Mouse (Mus musculus): ENCODE data around the gene Atxn2. TPM values are rescaled to one million over a fixed set of nuclear protein-coding genes. Genes with fewer than 3 reads are reported as not detected.

Gene Atxn2
- total RNA-seq, 2 experiments from 2014 or later: 84.9 to 95.4 TPM

GRCm38 (mm10) chr5:121810331-121811151 lies 99.4 kb downstream of the Atxn2 start:
- intact Hi-C loops (cut with DNase I): no loop called here
- no peak for DNase-seq

DNA sequence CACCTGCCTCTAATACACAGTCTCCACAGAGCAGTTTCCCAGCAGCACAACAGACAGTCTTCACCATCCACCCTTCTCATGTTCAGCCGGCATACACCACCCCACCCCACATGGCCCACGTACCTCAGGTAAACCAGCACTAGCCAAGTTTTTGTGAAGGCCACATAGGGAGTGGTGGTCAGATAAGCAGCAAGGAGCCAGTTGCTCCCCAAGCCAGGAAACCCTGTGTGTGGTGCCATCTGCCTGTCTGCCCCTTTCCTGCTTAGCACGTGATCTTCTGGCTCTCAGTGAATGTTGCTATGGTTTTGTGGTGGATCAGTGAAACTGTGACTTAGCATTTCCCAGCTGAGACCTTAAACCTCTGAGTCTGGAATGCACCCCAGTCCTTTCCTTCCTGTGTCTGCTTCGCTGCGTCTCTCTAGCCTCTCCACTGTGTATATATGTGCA lies 100.4 kb downstream of the Atxn2 start:
- no peak for DNase-seq
- intact Hi-C loops (cut with DNase I): no loop called here

- intact Hi-C loops (cut with DNase I): no loop called here
- DNase-seq: no peak
Observed at GRCm38 (mm10) chr5:121812526-121813243, 101.5 kb downstream of the Atxn2 start.

DNA sequence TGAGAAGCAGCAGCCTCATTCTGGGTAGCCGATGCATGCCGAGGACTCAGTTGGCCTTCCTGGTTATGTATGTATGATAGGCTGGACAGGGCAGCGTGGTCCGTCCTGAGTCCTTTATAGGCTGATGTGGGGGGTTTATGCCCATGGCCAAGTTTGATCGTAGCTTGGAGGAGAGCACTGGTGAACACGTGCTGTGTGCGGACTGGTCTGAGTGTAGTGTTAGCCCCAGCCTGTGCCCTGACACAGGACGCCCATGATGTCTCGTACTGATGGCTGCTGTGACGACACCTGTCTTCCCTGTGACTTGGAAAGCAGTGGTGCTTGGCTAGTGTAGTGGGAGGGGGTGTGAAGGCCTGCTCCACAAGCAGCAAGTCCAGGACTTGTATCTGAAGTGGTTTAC lies 102.6 kb downstream of the Atxn2 start:
- no peak for DNase-seq
- intact Hi-C loops (cut with DNase I): loop anchor here (2.0 kb wide), 1 partner anchor 29 kb away; no protein-coding TSS in a partner anchor

- intact Hi-C loops (cut with DNase I): loop anchor here (2.0 kb wide), 1 partner anchor 28 kb away; no protein-coding TSS in a partner anchor
Observed at GRCm38 (mm10) chr5:121815067-121815466, 103.9 kb downstream of the Atxn2 start.

GRCm38 (mm10) chr5:121815867-121816380 lies 104.8 kb downstream of the Atxn2 start:
- intact Hi-C loops (cut with DNase I): loop anchor here (2.0 kb wide), 1 partner anchor 27 kb away; no protein-coding TSS in a partner anchor
- DNase-seq: no peak

More at GRCm38 (mm10) chr5:121815067-121815466, 103.9 kb downstream of the Atxn2 start:
- DNase-seq: peak in 1 of 2 experiments; percentile 69

DNA sequence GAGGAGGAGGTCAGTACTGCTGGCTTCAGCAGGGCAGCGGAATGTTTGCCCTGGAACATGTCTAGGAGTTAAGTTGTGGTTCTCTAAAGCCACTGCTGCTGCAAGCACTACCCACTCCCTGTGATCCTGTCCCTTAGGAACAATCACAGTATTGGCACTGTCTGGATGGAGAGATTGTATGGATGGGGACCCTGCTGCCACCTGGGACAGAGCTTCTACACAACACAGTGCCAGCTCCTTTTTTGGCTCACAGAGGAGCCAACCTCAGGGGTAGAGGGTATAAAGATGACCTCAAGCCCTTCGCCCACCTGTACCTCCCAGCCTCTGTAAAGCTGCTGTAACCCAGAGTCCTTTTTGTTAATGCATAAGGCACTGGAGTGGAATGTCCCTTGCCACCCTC lies 105.5 kb downstream of the Atxn2 start:
- intact Hi-C loops (cut with DNase I): no loop called here
- DNase-seq: no peak

- intact Hi-C loops (cut with DNase I): no loop called here
- no peak for DNase-seq
Observed at GRCm38 (mm10) chr5:121817551-121817950, 106.4 kb downstream of the Atxn2 start.

DNA sequence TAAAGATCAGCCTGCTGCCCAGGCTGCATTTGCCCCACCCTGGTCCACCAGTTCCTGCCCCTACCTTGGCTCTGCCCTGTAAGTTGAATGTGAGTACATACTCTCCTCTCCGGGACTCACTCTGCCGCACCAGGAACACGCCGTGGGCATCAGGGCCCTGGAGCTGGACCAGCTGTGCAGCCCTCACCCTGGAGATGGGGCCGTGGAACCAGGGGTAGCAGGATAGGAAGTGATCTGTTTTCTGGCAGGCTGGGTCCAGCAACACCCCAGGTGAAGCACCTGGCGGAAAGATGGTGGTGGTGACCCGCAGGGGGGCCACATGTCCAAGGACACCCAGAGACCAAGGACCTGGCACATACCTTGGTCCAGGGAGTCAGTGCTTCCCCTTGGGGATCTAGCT lies 107.3 kb downstream of the Atxn2 start:
- DNase-seq: no peak
- intact Hi-C loops (cut with DNase I): no loop called here

DNA sequence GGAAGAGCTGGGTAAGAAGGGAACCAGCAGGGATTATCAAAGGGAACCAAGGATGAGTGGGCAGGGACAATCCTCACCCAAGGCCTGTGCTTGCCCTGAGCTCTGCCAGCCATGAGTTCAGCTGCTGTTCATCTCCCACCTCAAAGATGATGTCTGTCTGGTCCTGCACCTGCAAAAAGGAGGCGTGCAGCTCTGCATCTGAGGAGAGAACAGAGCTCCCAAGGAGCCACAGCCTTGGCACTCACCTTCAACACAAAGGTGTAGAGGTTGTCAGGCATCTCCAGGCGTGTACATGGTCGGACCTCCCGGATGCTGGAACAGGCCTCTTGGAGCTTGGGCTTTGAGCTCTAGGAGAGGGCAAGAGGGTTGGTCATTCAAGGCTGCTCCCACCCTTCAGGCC lies 107.7 kb downstream of the Atxn2 start:
- intact Hi-C loops (cut with DNase I): no loop called here
- DNase-seq: no peak

DNA sequence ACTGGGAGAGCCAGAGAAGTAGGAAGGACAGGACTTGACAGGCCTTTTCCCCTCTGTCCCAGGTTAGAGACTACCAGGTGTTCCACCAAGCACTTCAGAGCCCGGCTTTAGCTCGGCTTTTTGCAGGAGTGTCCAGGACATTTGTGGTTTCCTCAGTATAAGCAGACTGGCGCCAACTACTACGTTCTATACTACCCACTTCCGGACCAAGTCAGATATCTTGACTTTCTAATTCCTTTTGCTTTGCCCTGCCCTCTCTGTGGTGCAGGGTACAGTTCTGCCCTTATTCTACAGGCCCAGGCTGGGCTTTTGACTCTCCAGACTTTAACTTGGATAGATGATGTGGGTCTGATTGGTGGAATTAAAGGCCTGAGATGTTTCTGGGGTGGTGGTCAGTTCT lies 108.4 kb downstream of the Atxn2 start:
- intact Hi-C loops (cut with DNase I): no loop called here
- DNase-seq: no peak

- DNase-seq: no peak
- intact Hi-C loops (cut with DNase I): no loop called here
Observed at GRCm38 (mm10) chr5:121820161-121820560, 109.0 kb downstream of the Atxn2 start.

- intact Hi-C loops (cut with DNase I): no loop called here
- no peak for DNase-seq
Observed at GRCm38 (mm10) chr5:121820657-121821056, 109.5 kb downstream of the Atxn2 start.

- intact Hi-C loops (cut with DNase I): no loop called here
- DNase-seq: no peak
Observed at GRCm38 (mm10) chr5:121821116-121821515, 110.0 kb downstream of the Atxn2 start.

GRCm38 (mm10) chr5:121821552-121821951 lies 110.4 kb downstream of the Atxn2 start:
- DNase-seq: no peak
- intact Hi-C loops (cut with DNase I): no loop called here

DNA sequence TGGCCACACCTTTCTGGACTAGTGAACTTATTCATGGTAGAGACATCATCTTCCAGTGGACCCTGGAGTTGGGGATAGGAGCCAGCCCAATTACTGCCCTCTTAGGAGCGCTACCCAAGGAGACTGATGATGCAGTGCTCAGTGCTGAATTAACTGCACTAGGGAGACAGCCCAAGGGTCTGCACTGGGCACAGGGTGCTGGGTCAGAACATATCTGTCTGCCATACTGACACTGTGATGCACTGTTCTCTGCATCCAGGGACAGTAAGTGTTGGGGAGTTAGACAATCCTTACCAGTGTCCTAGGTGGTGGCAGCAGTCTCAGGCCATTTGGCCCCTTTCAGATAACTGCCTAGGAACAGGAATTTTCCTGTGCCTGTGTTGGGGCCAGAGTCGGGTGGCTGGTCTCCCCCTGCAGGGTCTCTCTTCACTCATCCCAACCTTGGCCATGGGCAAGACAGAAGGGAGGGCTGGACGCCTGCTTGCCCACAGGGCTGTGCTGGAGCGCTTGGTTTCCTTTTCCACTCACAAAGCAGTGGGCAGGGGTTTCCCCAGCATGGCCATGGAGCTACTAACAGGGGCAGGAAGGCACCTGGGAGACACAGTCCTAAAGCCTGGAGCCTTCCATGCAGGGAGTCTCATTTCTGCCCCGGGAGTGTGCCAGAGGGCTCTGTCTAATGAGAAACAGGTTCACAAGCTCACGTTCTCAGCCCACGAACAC lies 111.8 kb downstream of the Atxn2 start:
- intact Hi-C loops (cut with DNase I): no loop called here
- no peak for DNase-seq

- DNase-seq: no peak
- intact Hi-C loops (cut with DNase I): no loop called here
Observed at GRCm38 (mm10) chr5:121823668-121824067, 112.5 kb downstream of the Atxn2 start.

GRCm38 (mm10) chr5:121824121-121824520 lies 113.0 kb downstream of the Atxn2 start:
- peak in 1 of 2 experiments; percentile 17 for DNase-seq
- intact Hi-C loops (cut with DNase I): no loop called here

- no peak for DNase-seq
- intact Hi-C loops (cut with DNase I): no loop called here
Observed at GRCm38 (mm10) chr5:121825606-121826005, 114.5 kb downstream of the Atxn2 start.

GRCm38 (mm10) chr5:121827876-121828275 lies 116.7 kb downstream of the Atxn2 start:
- intact Hi-C loops (cut with DNase I): no loop called here
- no peak for DNase-seq

All from gastrocnemius, postnatal 36 days (tissue).